Mouse (Mus musculus) cerebral cortex, adult 2 months (tissue): ENCODE measurements around the gene Dhrs4.

ENCODE experiments used
- WGBS: fragments of 180-500 bp; shearing (Covaris S2); methylation state at CpG from one replicate; pipeline ENCODE4 v1.1.7; 2018; 5-methylcytosine and 5-hydroxymethylcytosine counted together

Dhrs4 gene

DNA sequence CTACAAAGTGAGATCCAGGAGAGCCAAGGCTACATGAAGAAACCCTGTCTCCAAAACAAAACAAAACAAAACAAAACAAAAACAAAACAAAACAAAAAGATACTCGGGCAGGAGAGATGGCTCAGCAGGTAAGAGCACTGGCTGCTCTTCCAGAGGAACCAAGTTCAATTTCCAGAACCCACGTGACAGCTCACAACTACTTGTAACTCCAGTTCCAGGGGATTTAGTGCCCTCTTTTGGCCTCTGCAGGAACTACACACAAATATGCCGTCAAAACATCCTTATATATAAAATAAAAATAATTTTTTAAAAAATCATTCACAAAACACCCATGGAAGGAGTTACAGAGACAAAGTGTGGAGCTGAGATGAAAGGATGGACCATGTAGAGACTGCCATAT is 49.4 kb downstream of the Dhrs4 start:
- 21% methylated on average over 3 of the region's 3 CpGs for WGBS

DNA sequence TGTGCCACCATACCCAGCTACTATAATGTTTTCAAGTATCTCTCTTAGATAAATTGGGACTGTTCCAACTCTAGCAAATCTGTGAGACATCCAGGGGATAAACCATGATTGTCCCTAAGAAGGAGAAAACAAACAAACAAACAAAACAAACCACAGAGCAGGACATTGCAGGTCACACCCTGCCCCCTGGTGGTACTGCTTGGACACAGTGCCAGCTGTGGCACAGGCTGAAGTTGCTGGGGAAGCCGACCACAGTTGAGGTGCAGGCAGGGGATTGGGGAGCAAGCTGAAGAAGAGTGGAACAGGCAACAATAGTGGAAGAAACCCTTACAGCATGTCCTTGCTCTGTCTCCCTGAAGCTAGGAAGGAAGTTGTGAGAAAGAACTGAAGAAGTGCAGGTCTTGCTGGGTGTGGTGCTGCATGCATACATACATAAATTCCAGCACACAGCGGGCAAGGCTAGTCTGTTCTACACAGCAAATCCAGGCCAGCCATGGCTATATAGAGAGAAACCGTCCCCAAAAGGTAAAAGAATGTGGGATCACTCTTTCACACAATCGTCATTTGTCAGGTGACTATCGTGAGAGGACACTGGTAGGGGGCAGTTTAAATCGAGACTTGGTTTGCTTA is 57.7 kb downstream of the Dhrs4 start:
- 59% methylated on average over 6 of the region's 6 CpGs for WGBS
